Mouse (Mus musculus): Measurements from ENCODE around the gene Prkcsh. TPM values are rescaled to one million over a fixed set of nuclear protein-coding genes. Genes with fewer than 3 reads are reported as not detected.

Gene Prkcsh
- 109 and 149 TPM in 2 replicates for polyA plus RNA-seq (2012; rRNA removed)

DNA sequence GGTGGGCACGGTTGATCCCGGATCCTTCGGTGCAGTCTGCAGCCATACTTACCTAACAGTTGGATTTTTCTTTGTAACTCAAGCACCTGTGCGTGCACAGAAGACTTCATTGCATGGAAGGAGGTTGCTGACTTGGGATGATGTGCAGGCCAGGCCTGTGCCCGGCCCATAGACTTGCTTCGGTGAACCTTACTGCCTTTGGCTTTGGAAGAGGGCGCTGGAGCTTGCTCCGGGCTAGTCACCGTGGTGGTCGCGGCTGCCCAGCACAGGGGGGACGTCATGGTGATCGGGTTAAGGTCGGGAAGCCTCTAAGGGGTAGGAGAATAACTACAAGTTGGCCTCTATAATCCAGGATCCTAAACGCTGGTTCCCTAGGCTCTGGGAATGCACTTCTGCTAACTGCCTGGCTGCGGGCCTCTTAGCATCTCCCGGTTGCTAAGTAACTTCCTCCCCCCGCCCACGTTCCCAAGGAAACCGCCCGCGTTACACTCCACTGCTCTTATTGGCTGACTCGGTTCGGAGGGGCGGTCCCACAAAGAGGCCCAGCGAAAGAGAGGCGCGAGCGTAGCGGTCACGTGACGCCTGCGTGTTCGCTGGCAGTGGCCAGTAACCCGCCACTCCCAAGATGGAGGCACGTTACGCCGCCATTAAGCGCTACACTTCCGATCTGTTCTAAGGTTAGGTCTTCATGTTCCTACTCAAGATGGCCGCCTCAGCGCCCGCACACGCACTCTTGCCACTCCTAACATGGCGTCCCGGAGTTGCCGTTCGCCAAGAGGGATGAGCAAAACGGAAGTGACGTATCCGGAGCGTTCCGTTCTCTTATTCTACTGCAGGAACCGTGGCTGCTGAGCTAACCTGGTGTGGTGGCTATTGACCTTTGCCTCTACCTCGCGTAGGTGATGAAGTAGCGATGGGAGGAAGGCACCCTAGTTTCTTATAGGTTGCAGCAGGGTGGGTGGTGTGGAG lies at the start of gene Prkcsh, which contains the start of gene Ccdc151:
Prkcsh (plus strand) TSS at position 613 of the 969 bp plus-strand sequence.
Ccdc151 (minus strand) TSS at position 441 of the 969 bp plus-strand sequence.

DNA sequence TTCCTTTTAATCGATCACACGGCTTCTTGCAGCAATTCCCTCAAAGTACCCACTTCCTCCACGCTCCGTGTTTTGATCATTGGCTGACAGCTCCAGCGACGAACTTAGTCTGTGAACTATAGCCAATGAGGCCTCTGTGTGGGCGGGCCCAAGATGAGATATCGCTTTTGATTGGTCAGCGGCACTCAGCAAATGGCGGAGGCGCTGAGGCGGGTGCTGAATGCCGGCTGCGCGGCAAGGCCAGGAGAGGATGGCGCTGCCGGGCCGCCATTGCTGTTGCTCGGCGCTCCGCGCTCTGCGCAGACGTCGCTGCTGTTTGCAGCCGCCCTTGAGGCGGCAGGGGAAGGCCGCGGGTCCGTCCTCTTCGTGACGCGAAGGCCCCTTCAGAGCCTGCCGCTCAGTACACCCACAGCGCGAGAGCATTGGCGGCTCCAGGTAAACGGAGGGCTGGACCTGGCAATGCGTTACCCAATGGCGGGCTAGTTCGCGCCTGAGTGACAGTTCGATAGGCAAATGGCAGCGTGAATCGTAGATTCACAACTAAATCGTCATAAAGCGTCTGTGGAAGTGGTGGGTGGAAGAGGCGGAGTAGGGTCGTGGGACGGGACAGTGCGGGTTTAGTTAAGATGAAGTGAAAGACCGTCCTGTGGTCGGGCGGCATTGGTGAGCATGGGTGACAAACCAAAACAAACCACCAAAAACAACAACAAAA lies 46.9 kb upstream of the Prkcsh start, which contains the start of gene Swsap1:
Swsap1 (plus strand) TSS at position 186 of the 712 bp plus-strand sequence.

DNA sequence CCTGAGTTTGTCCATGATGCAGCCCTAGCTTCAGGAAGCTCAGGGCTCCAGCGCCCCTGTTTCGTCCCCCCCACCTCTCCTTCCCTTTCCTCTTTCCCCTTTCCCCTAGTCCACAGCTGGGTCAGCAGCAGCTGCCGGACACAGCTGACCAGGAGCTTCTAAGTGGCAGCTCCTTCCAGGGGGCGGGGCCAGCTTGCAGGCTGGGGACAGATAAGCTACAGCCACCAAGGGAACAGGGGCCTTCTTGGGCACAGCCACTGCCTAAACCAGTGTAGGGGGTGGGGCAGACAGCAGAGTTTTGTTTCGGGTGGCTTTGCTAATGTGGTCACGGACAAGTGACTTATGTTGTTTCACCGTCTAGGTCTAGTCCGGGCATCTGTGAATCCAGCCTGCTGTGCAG lies 39.2 kb upstream of the Prkcsh start, which contains the start of gene Epor:
Epor (minus strand) TSS at position 90 of the 400 bp plus-strand sequence.

DNA sequence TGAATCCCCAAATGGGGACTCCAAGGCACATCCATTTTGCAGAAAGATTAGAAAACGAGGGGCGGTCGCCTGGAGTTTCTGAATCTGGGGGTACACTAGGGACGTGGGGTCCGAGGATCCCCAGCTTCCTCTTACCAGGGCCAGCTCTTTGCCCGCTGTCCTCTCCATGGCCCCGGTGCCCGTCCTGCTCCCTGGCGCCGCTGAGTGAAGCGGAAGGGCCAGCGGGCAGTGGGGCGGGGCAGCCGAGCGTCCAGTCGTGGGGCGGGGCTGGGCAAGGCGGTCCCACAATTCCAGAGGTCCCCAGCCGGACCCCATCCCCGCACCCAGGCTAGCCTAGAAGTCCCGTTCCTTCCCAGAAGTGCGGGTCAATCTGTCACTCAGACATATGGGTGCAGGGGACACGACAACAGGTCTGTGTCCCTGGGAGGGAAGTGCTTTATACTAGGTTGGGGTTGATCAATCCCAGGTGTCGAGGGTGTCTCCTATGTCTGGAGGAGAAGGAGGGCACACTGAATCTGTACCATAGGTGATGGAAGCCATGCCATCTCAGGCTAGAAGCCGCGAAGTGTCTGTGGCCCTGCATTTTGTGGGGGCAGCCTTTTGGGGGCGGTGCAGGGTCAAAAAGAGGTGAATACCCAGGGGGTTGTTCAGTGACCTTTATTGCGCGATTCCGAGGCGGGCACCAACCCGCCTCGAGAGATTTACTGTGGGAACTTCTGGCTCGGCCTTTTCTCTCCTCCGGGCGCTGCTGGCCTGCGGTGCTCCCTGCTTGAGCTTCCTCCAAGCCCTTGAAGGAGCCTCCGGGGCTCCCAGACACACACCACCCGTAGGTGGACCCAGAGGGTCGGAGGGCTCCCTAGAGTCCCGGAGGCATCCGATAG lies 13.1 kb upstream of the Prkcsh start, which contains the start of gene Rgl3:
Rgl3 (minus strand) TSS at position 217 of the 881 bp plus-strand sequence.

DNA sequence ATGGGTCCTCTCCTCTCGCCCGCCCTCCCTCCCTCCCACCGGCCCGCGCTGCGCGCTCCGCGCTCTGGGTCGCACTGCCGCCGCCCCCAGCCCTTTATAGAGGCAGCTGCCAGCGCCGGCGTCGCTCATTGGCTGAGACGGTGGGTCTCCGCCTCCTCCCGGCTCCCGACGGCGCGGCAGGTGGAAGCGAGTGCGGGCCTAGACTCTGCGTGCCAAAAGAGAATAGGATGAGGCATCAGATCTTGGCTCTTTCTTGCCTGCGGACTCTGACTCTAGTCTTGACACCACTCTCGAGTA lies 49.3 kb downstream of the Prkcsh start, which contains the start of gene Elavl3:
Elavl3 (minus strand) TSS at position 66 of the 297 bp plus-strand sequence.

Other genes with a start within 250 kb of the Prkcsh start
- 96.4 and 121 TPM in 2 replicates for gene Spc24, start 242.5 kb upstream of the Prkcsh start, polyA plus RNA-seq (2012; rRNA removed)
- gene Kank2, start 204.1 kb upstream of the Prkcsh start, polyA plus RNA-seq (2012; rRNA removed) = 14.3 and 22.8 TPM in 2 replicates
- gene Angptl8, start 167.3 kb upstream of the Prkcsh start, polyA plus RNA-seq (2012; rRNA removed) = 0.17 and 0.86 TPM in 2 replicates
- 47.1 and 89.7 TPM in 2 replicates for gene Dock6, start 150.2 kb upstream of the Prkcsh start, polyA plus RNA-seq (2012; rRNA removed)
- gene Rab3d, start 84.6 kb upstream of the Prkcsh start, polyA plus RNA-seq (2012; rRNA removed) = 7.1 and 10.0 TPM in 2 replicates
- 7.9 and 8.4 TPM in 2 replicates for gene Ccdc159, start 75.3 kb upstream of the Prkcsh start, polyA plus RNA-seq (2012; rRNA removed)
- 23.9 and 26.4 TPM in 2 replicates for gene Tmem205, start 75.2 kb upstream of the Prkcsh start, polyA plus RNA-seq (2012; rRNA removed)
- gene Plppr2, start 65.8 kb upstream of the Prkcsh start, polyA plus RNA-seq (2012; rRNA removed) = 30.6 and 36.7 TPM in 2 replicates
- gene Swsap1, start 47.1 kb upstream of the Prkcsh start, polyA plus RNA-seq (2012; rRNA removed) = 7.4 and 7.8 TPM in 2 replicates
- 12.4 and 18.9 TPM in 2 replicates for gene Epor, start 39.3 kb upstream of the Prkcsh start, polyA plus RNA-seq (2012; rRNA removed)
- gene Rgl3, start 13.4 kb upstream of the Prkcsh start, polyA plus RNA-seq (2012; rRNA removed) = 3.3 and 3.4 TPM in 2 replicates
- gene Ccdc151, start 172 bp upstream of the Prkcsh start, polyA plus RNA-seq (2012; rRNA removed) = 4.8 and 7.3 TPM in 2 replicates
- 84.7 and 86.4 TPM in 2 replicates for gene Elavl3, start 49.2 kb downstream of the Prkcsh start, polyA plus RNA-seq (2012; rRNA removed)
- 0.08 and 0.12 TPM in 2 replicates for gene Gm49318, start 68.5 kb downstream of the Prkcsh start, polyA plus RNA-seq (2012; rRNA removed)
- gene Zfp653, start 68.6 kb downstream of the Prkcsh start, polyA plus RNA-seq (2012; rRNA removed) = 35.9 and 38.7 TPM in 2 replicates
- 19.9 and 30.4 TPM in 2 replicates for gene Ecsit, start 82.6 kb downstream of the Prkcsh start, polyA plus RNA-seq (2012; rRNA removed)
- 5.0 and 11.5 TPM in 2 replicates for gene Cnn1, start 96.4 kb downstream of the Prkcsh start, polyA plus RNA-seq (2012; rRNA removed)
- gene Elof1, start 114.4 kb downstream of the Prkcsh start, polyA plus RNA-seq (2012; rRNA removed) = 142 and 147 TPM in 2 replicates
- gene Acp5, start 132.9 kb downstream of the Prkcsh start, polyA plus RNA-seq (2012; rRNA removed) = 27.3 and 32.4 TPM in 2 replicates
- gene Pigyl, start 154.0 kb downstream of the Prkcsh start, polyA plus RNA-seq (2012; rRNA removed) = 49.8 and 79.8 TPM in 2 replicates
- 0.12 and 0.17 TPM in 2 replicates for gene Zfp872, start 185.3 kb downstream of the Prkcsh start, polyA plus RNA-seq (2012; rRNA removed)
- gene Zfp809, start 222.9 kb downstream of the Prkcsh start, polyA plus RNA-seq (2012; rRNA removed) = 10.3 and 12.2 TPM in 2 replicates